Mouse (Mus musculus): ENCODE data around the gene Foxm1. TPM values are rescaled to one million over a fixed set of nuclear protein-coding genes. Genes with fewer than 3 reads are reported as not detected.

The Foxm1 gene
- polyA plus RNA-seq (2015; fragmentation: Nextera tagmentation; extraction: Ambion mirVana), result 33.7 and 36.4 TPM in 2 replicates

GRCm38 (mm10) chr6:128362381-128363006 is at the start of gene Foxm1, which contains the start of gene Rhno1:
Foxm1 (plus strand) TSS chr6:128362967.
Rhno1 (minus strand) TSS chr6:128362911.
- WGBS, result under 1% methylated on average over 56 of the region's 76 CpGs
- Histone ChIP-seq H3K4me3 (replicated peaks) (peak within 1 kb of the TSS; percentile 99), H3K27ac (peak within 1 kb of the TSS; percentile 97), H3K4me2 (peak within 1 kb of the TSS; percentile 88), H3K4me1 (peaks cover 35% of the 10 kb centered on the region), H3K9me3 (replicated peaks) (no peaks in the 10 kb centered on the region), H3K9ac (peak within 1 kb of the TSS; percentile 92), H3K27me3 (no peaks in the 10 kb centered on the region), H3K36me3 (peaks cover 39% of the 10 kb centered on the region)
- ATAC-seq (replicated peaks; ENCODE audit: low FRiP score), result peak; percentile 91

GRCm38 (mm10) chr6:128314796-128315195 is 48.0 kb upstream of the Foxm1 start:
- no peak for ATAC-seq (replicated peaks; ENCODE audit: low FRiP score)
- H3K4me3 ChIP-seq (replicated peaks), result no peak overlapping the region
- H3K4me1 ChIP-seq, result no peaks in the 10 kb centered on the region
- no peak overlapping the region for H3K4me2 ChIP-seq
- 83% methylated on average over 6 of the region's 6 CpGs for WGBS
- no peaks in the 10 kb centered on the region for H3K27me3 ChIP-seq
- no peaks in the 10 kb centered on the region for H3K36me3 ChIP-seq
- H3K9me3 ChIP-seq (replicated peaks), result no peaks in the 10 kb centered on the region
- no peak overlapping the region for H3K27ac ChIP-seq
- no peak overlapping the region for H3K9ac ChIP-seq

- Histone ChIP-seq H3K9ac (no peak overlapping the region), H3K9me3 (replicated peaks) (no peaks in the 10 kb centered on the region), H3K27me3 (no peaks in the 10 kb centered on the region), H3K36me3 (no peaks in the 10 kb centered on the region), H3K4me3 (replicated peaks) (no peak overlapping the region), H3K27ac (no peak overlapping the region), H3K4me2 (no peak overlapping the region), H3K4me1 (no peaks in the 10 kb centered on the region)
- ATAC-seq (replicated peaks; ENCODE audit: low FRiP score), result no peak
- 78% methylated on average over 8 of the region's 8 CpGs for WGBS
Measured at GRCm38 (mm10) chr6:128315597-128315996, 47.2 kb upstream of the Foxm1 start.

- no peak overlapping the region for H3K9ac ChIP-seq
- H3K27me3 ChIP-seq, result no peaks in the 10 kb centered on the region
- no peaks in the 10 kb centered on the region for H3K4me1 ChIP-seq
- H3K36me3 ChIP-seq, result peaks cover 26% of the 10 kb centered on the region
- H3K9me3 ChIP-seq (replicated peaks), result no peaks in the 10 kb centered on the region
- WGBS, result 7% methylated on average over 4 of the region's 4 CpGs
- no peak overlapping the region for H3K4me2 ChIP-seq
- H3K4me3 ChIP-seq (replicated peaks), result no peak overlapping the region
- 0 out of 2 replicates have a peak, but pooled peaks have one; percentile 19 for ATAC-seq (replicated peaks; ENCODE audit: low FRiP score)
- no peak overlapping the region for H3K27ac ChIP-seq
Measured at GRCm38 (mm10) chr6:128318317-128318716, 44.5 kb upstream of the Foxm1 start.

GRCm38 (mm10) chr6:128334397-128335124 is 28.2 kb upstream of the Foxm1 start:
- H3K9ac ChIP-seq, result no peak overlapping the region
- peaks cover 30% of the 10 kb centered on the region for H3K4me1 ChIP-seq
- WGBS, result 36% methylated on average over 12 of the region's 12 CpGs
- peaks cover 59% of the 10 kb centered on the region for H3K36me3 ChIP-seq
- no peak overlapping the region for H3K4me2 ChIP-seq
- H3K27me3 ChIP-seq, result no peaks in the 10 kb centered on the region
- no peaks in the 10 kb centered on the region for H3K9me3 ChIP-seq (replicated peaks)
- H3K4me3 ChIP-seq (replicated peaks), result no peak overlapping the region
- H3K27ac ChIP-seq, result no peak overlapping the region
- ATAC-seq (replicated peaks; ENCODE audit: low FRiP score), result peak; percentile 43; the same call in 1 of the 2 replicates

GRCm38 (mm10) chr6:128337467-128337866 is 25.3 kb upstream of the Foxm1 start:
- WGBS, result 60% methylated on average over 7 of the region's 7 CpGs
- H3K4me2 ChIP-seq, result no peak overlapping the region
- no peaks in the 10 kb centered on the region for H3K27me3 ChIP-seq
- peak overlapping the region; percentile 52 for H3K27ac ChIP-seq
- H3K4me3 ChIP-seq (replicated peaks), result no peak overlapping the region
- peaks cover 34% of the 10 kb centered on the region for H3K4me1 ChIP-seq
- H3K36me3 ChIP-seq, result peaks cover 38% of the 10 kb centered on the region
- ATAC-seq (replicated peaks; ENCODE audit: low FRiP score), result peak; percentile 53; the same call in 1 of the 2 replicates
- H3K9me3 ChIP-seq (replicated peaks), result no peaks in the 10 kb centered on the region
- no peak overlapping the region for H3K9ac ChIP-seq

- Histone ChIP-seq H3K4me2 (no peak overlapping the region), H3K27ac (peak overlapping the region; percentile 37; the same call in 1 of the 2 replicates), H3K4me1 (peaks cover 34% of the 10 kb centered on the region), H3K9ac (no peak overlapping the region), H3K27me3 (no peaks in the 10 kb centered on the region), H3K9me3 (replicated peaks) (no peaks in the 10 kb centered on the region), H3K4me3 (replicated peaks) (no peak overlapping the region), H3K36me3 (peaks cover 34% of the 10 kb centered on the region)
- no peak for ATAC-seq (replicated peaks; ENCODE audit: low FRiP score)
- WGBS, result 37% methylated on average over 5 of the region's 5 CpGs
Measured at GRCm38 (mm10) chr6:128338876-128339275, 23.9 kb upstream of the Foxm1 start.

GRCm38 (mm10) chr6:128341956-128342723 is 20.6 kb upstream of the Foxm1 start:
- 86% methylated on average over 11 of the region's 11 CpGs for WGBS

GRCm38 (mm10) chr6:128345623-128346022 is 17.1 kb upstream of the Foxm1 start:
- H3K4me3 ChIP-seq (replicated peaks), result no peak overlapping the region
- no peak for ATAC-seq (replicated peaks; ENCODE audit: low FRiP score)
- peaks cover 15% of the 10 kb centered on the region for H3K4me1 ChIP-seq
- peaks cover 28% of the 10 kb centered on the region for H3K36me3 ChIP-seq
- no peak overlapping the region for H3K9ac ChIP-seq
- WGBS, result 83% methylated on average over 10 of the region's 10 CpGs
- H3K9me3 ChIP-seq (replicated peaks), result no peaks in the 10 kb centered on the region
- H3K27me3 ChIP-seq, result no peaks in the 10 kb centered on the region
- H3K27ac ChIP-seq, result no peak overlapping the region
- H3K4me2 ChIP-seq, result no peak overlapping the region

More at GRCm38 (mm10) chr6:128341956-128342723, 20.6 kb upstream of the Foxm1 start:
- peaks cover 22% of the 10 kb centered on the region for H3K36me3 ChIP-seq
- peaks cover 20% of the 10 kb centered on the region for H3K4me1 ChIP-seq
- no peaks in the 10 kb centered on the region for H3K27me3 ChIP-seq
- no peak overlapping the region for H3K4me3 ChIP-seq (replicated peaks)
- H3K4me2 ChIP-seq, result no peak overlapping the region
- peak overlapping the region; percentile 56; the same call in 1 of the 2 replicates for H3K27ac ChIP-seq
- H3K9me3 ChIP-seq (replicated peaks), result no peaks in the 10 kb centered on the region
- H3K9ac ChIP-seq, result no peak overlapping the region
- ATAC-seq (replicated peaks; ENCODE audit: low FRiP score), result 0 out of 2 replicates have a peak, but pooled peaks have one; percentile 18

- Histone ChIP-seq H3K9me3 (replicated peaks) (no peaks in the 10 kb centered on the region), H3K27ac (no peak overlapping the region), H3K9ac (no peak overlapping the region), H3K27me3 (no peaks in the 10 kb centered on the region), H3K4me2 (no peak overlapping the region), H3K36me3 (peaks cover 33% of the 10 kb centered on the region), H3K4me1 (peaks cover 15% of the 10 kb centered on the region), H3K4me3 (replicated peaks) (no peak overlapping the region)
- no peak for ATAC-seq (replicated peaks; ENCODE audit: low FRiP score)
- 83% methylated on average over 6 of the region's 6 CpGs for WGBS
Measured at GRCm38 (mm10) chr6:128346782-128347181, 16.0 kb upstream of the Foxm1 start.

- no peak overlapping the region for H3K4me2 ChIP-seq
- ATAC-seq (replicated peaks; ENCODE audit: low FRiP score), result no peak
- WGBS, result 45% methylated on average over 7 of the region's 7 CpGs
- H3K4me3 ChIP-seq (replicated peaks), result no peak overlapping the region
- peaks cover 24% of the 10 kb centered on the region for H3K4me1 ChIP-seq
- no peak overlapping the region for H3K9ac ChIP-seq
- H3K9me3 ChIP-seq (replicated peaks), result no peaks in the 10 kb centered on the region
- H3K36me3 ChIP-seq, result peaks cover 19% of the 10 kb centered on the region
- H3K27ac ChIP-seq, result peak overlapping the region; percentile 64; the same call in 1 of the 2 replicates
- H3K27me3 ChIP-seq, result no peaks in the 10 kb centered on the region
Measured at GRCm38 (mm10) chr6:128349711-128350110, 13.1 kb upstream of the Foxm1 start.

Measured in kidney, embryonic 15.5 days (tissue).